Mouse (Mus musculus): ENCODE data around the gene Pgam1. TPM values are rescaled to one million over a fixed set of nuclear protein-coding genes. Genes with fewer than 3 reads are reported as not detected.

Gene Pgam1
- 189 TPM for polyA plus RNA-seq (2017; shearing (Covaris generic))

GRCm38 (mm10) chr19:41911178-41912073, at the start of gene Pgam1:
TSS of gene Pgam1 (plus strand) at chr19:41911923.

GRCm38 (mm10) chr19:41895460-41896318, 16.0 kb upstream of the Pgam1 start, which contains the start of gene Rrp12:
TSS of gene Rrp12 (minus strand) at chr19:41896173.

GRCm38 (mm10) chr19:41933179-41934086, 21.7 kb downstream of the Pgam1 start, which contains the start of the genes Exosc1 and Zdhhc16:
TSS of gene Exosc1 (minus strand) at chr19:41933423.
TSS of gene Zdhhc16 (plus strand) at chr19:41933480.

Other genes starting within 250 kb of the Pgam1 start
- 0.56 TPM for gene Slit1, start 168.3 kb upstream of the Pgam1 start, polyA plus RNA-seq (2017; shearing (Covaris generic))
- 4.4 TPM for gene Arhgap19, start 109.9 kb upstream of the Pgam1 start, polyA plus RNA-seq (2017; shearing (Covaris generic))
- 1.9 TPM for gene Frat1, start 82.0 kb upstream of the Pgam1 start, polyA plus RNA-seq (2017; shearing (Covaris generic))
- 0.54 TPM for gene Frat2, start 63.8 kb upstream of the Pgam1 start, polyA plus RNA-seq (2017; shearing (Covaris generic))
- 19.2 TPM for gene Rrp12, start 15.8 kb upstream of the Pgam1 start, polyA plus RNA-seq (2017; shearing (Covaris generic))
- gene Exosc1, start 21.5 kb downstream of the Pgam1 start, polyA plus RNA-seq (2017; shearing (Covaris generic)) = 85.4 TPM
- 65.9 TPM for gene Zdhhc16, start 21.6 kb downstream of the Pgam1 start, polyA plus RNA-seq (2017; shearing (Covaris generic))
- gene Mms19, start 69.2 kb downstream of the Pgam1 start, polyA plus RNA-seq (2017; shearing (Covaris generic)) = 79.9 TPM
- gene Ubtd1, start 69.8 kb downstream of the Pgam1 start, polyA plus RNA-seq (2017; shearing (Covaris generic)) = 5.3 TPM
- not detected for gene Ankrd2, start 124.1 kb downstream of the Pgam1 start, polyA plus RNA-seq (2017; shearing (Covaris generic))
- not detected for gene Hoga1, start 133.7 kb downstream of the Pgam1 start, polyA plus RNA-seq (2017; shearing (Covaris generic))
- gene 4933411K16Rik, start 140.3 kb downstream of the Pgam1 start, polyA plus RNA-seq (2017; shearing (Covaris generic)) = not detected
- 0.79 TPM for gene Morn4, start 174.4 kb downstream of the Pgam1 start, polyA plus RNA-seq (2017; shearing (Covaris generic))
- 3.6 TPM for gene Pi4k2a, start 178.5 kb downstream of the Pgam1 start, polyA plus RNA-seq (2017; shearing (Covaris generic))
- 5.5 TPM for gene Avpi1, start 217.1 kb downstream of the Pgam1 start, polyA plus RNA-seq (2017; shearing (Covaris generic))
- 3.4 TPM for gene Marveld1, start 235.5 kb downstream of the Pgam1 start, polyA plus RNA-seq (2017; shearing (Covaris generic))

Data from activated CD4-positive, CD25-positive, alpha-beta regulatory T cell, adult 9 weeks (primary cell).